Mouse (Mus musculus) kidney, embryonic 14.5 days (tissue): Measurements from ENCODE around the gene Zfp747. TPM values are rescaled to one million over a fixed set of nuclear protein-coding genes. Genes with fewer than 3 reads are reported as not detected.

ENCODE experiments used
- ATAC-seq: fragments of 200-750 bp; cut with Nextera tagmentation; 2 replicates; pipeline ENCODE4 v1.8.0; 2017; ENCODE audit warnings: moderate number of reproducible peaks, mild to moderate bottlenecking, moderate TSS enrichment, moderate library complexity; ENCODE audit not compliant: low FRiP score, low TSS enrichment
- H3K27ac ChIP-seq: fragments of 300-500 bp; sonication (generic); 2 replicates; pipeline ENCODE4 v1.5.1; 2014; ENCODE audit warnings: low read depth, mild to moderate bottlenecking, low read length, moderate library complexity, mixed read lengths
- H3K27me3 ChIP-seq: fragments of 300-500 bp; sonication (generic); 2 replicates; pipeline ENCODE4 v1.6.1; 2014; ENCODE audit warnings: mild to moderate bottlenecking, low read length; ENCODE audit not compliant: control insufficient read depth, insufficient read depth
- H3K36me3 ChIP-seq: fragments of 300-500 bp; sonication (generic); 2 replicates; pipeline ENCODE4 v1.6.1; 2014; ENCODE audit warnings: low read length, mixed read lengths; ENCODE audit not compliant: control insufficient read depth, insufficient read depth
- H3K4me1 ChIP-seq: fragments of 300-500 bp; sonication (generic); 2 replicates; pipeline ENCODE4 v1.6.1; 2014; ENCODE audit warnings: low read length, mixed read lengths; ENCODE audit not compliant: control insufficient read depth, insufficient read depth
- H3K4me2 ChIP-seq: fragments of 300-500 bp; sonication (generic); replicated peaks from 2 replicates; pipeline ENCODE4 v1.6.1; 2014; ENCODE audit warnings: low read depth, mild to moderate bottlenecking, low read length
- H3K4me3 ChIP-seq: fragments of 300-500 bp; sonication (generic); 2 replicates; pipeline ENCODE4 v1.5.1; 2014; ENCODE audit warnings: mild to moderate bottlenecking, low read length
- H3K9ac ChIP-seq: fragments of 300-500 bp; sonication (generic); 2 replicates; pipeline ENCODE4 v1.6.1; 2014; ENCODE audit warnings: low read depth, mild to moderate bottlenecking, low read length, moderate library complexity
- H3K9me3 ChIP-seq: fragments of 300-500 bp; sonication (generic); 2 replicates; pipeline ENCODE4 v1.6.1; 2016; ENCODE audit warnings: low read length; ENCODE audit not compliant: control insufficient read depth
- WGBS: fragments of 180-500 bp; shearing (Covaris S2); extraction: QIAGEN DNeasy Blood & Tissue Kit; methylation state at CpG from one replicate; pipeline ENCODE4 v1.1.7; 2014; 5-methylcytosine and 5-hydroxymethylcytosine counted together
- polyA plus RNA-seq: library from polyadenylated mRNA; unstranded; fragments of >200 nt; fragmentation: Nextera tagmentation; extraction: Ambion mirVana; gene quantifications from 2 replicates; pipeline ENCODE4 v1.2.1, GENCODE M21; 2014

Zfp747 gene
- polyA plus RNA-seq, 1 experiment from 2014 or later = 8.4 TPM

- H3K4me3 ChIP-seq = no peak overlapping the region
- no peaks in the 10 kb centered on the region for H3K4me1 ChIP-seq
- no peaks in the 10 kb centered on the region for H3K36me3 ChIP-seq
- H3K9me3 ChIP-seq = no peaks in the 10 kb centered on the region
- 78% methylated on average over 4 of the region's 4 CpGs for WGBS
- peaks cover 17% of the 10 kb centered on the region; the same call in 1 of the 2 replicates for H3K27me3 ChIP-seq
- H3K4me2 ChIP-seq = no peak overlapping the region
- no peak for ATAC-seq
- H3K27ac ChIP-seq = no peak overlapping the region
- H3K9ac ChIP-seq = no peak overlapping the region
Measured at GRCm38 (mm10) chr7:127360265-127360664, 15.6 kb downstream of the Zfp747 start.

DNA sequence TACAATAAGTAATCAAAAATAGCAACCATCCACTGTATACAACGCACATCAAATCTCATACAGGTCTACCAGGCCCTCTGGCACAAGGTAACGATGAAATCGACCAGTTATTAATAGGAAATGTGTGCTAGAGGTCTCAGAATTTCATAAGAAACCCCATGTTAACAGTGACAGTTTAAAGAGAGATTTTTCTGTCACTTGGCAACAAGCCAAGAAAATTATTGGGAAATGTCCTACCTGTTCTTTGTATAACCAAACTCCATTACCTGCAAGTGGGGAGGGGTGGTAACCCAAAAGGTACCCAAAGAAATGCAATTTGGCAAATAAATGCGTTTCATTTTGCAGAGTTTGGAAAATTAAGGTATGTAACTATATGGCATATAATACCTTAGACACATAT, 17.4 kb downstream of the Zfp747 start:
- peaks cover 17% of the 10 kb centered on the region; the same call in 1 of the 2 replicates for H3K27me3 ChIP-seq
- H3K9me3 ChIP-seq = no peaks in the 10 kb centered on the region
- no peak overlapping the region for H3K9ac ChIP-seq
- H3K36me3 ChIP-seq = no peaks in the 10 kb centered on the region
- no peak overlapping the region for H3K4me3 ChIP-seq
- H3K4me2 ChIP-seq = no peak overlapping the region
- WGBS = 76% methylated on average over 4 of the region's 4 CpGs
- no peak overlapping the region for H3K27ac ChIP-seq
- H3K4me1 ChIP-seq = no peaks in the 10 kb centered on the region
- no peak for ATAC-seq

DNA sequence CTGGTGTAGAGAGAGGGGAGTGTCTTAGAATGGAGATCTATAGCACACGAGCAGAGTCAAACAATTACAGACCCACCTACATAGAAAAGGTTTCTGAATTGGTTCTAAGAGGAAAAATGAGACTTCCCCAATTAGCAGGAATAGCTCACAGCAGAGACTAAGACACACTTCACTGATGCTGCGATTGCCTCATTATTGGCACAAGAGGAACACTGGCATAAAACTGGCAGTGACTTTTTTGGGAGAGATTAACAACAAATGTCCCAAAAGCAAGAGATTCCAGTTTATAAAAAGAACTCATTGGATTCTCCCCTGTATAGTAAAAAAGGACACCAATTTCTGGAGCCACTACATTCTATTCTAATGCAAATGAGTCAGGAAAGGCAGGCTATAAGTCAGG, 18.0 kb downstream of the Zfp747 start:
- 75% methylated on average over 2 of the region's 2 CpGs for WGBS

GRCm38 (mm10) chr7:127355796-127356195, 20.1 kb downstream of the Zfp747 start:
- Histone ChIP-seq H3K27me3 (peaks cover 10% of the 10 kb centered on the region; the same call in 1 of the 2 replicates), H3K4me2 (no peak overlapping the region), H3K4me1 (no peaks in the 10 kb centered on the region), H3K36me3 (no peaks in the 10 kb centered on the region), H3K9ac (no peak overlapping the region), H3K27ac (no peak overlapping the region), H3K9me3 (no peaks in the 10 kb centered on the region), H3K4me3 (no peak overlapping the region)
- no peak for ATAC-seq
- WGBS = 62% methylated on average over 3 of the region's 3 CpGs

More for the DNA sequence above, 18.0 kb downstream of the Zfp747 start:
- peaks cover 17% of the 10 kb centered on the region; the same call in 1 of the 2 replicates for H3K27me3 ChIP-seq
- no peaks in the 10 kb centered on the region for H3K4me1 ChIP-seq
- H3K4me3 ChIP-seq = no peak overlapping the region
- ATAC-seq = no peak
- no peak overlapping the region for H3K4me2 ChIP-seq
- H3K36me3 ChIP-seq = no peaks in the 10 kb centered on the region
- H3K27ac ChIP-seq = no peak overlapping the region
- H3K9ac ChIP-seq = no peak overlapping the region
- no peaks in the 10 kb centered on the region for H3K9me3 ChIP-seq

- H3K36me3 ChIP-seq = no peaks in the 10 kb centered on the region
- no peak for ATAC-seq
- no peak overlapping the region for H3K9ac ChIP-seq
- no peak overlapping the region for H3K4me3 ChIP-seq
- no peak overlapping the region for H3K27ac ChIP-seq
- no peaks in the 10 kb centered on the region for H3K27me3 ChIP-seq
- no peaks in the 10 kb centered on the region for H3K9me3 ChIP-seq
- peaks cover 5% of the 10 kb centered on the region; the same call in 1 of the 2 replicates for H3K4me1 ChIP-seq
- 87% methylated on average over 5 of the region's 5 CpGs for WGBS
- no peak overlapping the region for H3K4me2 ChIP-seq
Measured at GRCm38 (mm10) chr7:127351230-127352004, 24.4 kb downstream of the Zfp747 start.

GRCm38 (mm10) chr7:127346676-127347075, 29.2 kb downstream of the Zfp747 start:
- WGBS = 15% methylated on average over 8 of the region's 8 CpGs
- no peak for ATAC-seq
- peaks cover 12% of the 10 kb centered on the region for H3K4me1 ChIP-seq
- peaks cover 17% of the 10 kb centered on the region for H3K36me3 ChIP-seq
- no peaks in the 10 kb centered on the region for H3K27me3 ChIP-seq
- H3K9me3 ChIP-seq = no peaks in the 10 kb centered on the region
- peak overlapping the region; percentile 96; the same call in 1 of the 2 replicates for H3K4me3 ChIP-seq
- H3K9ac ChIP-seq = no peak overlapping the region
- peak overlapping the region; percentile 77 for H3K4me2 ChIP-seq
- H3K27ac ChIP-seq = 0 out of 2 replicates have a peak overlapping the region, but pooled peaks have one; percentile 97

DNA sequence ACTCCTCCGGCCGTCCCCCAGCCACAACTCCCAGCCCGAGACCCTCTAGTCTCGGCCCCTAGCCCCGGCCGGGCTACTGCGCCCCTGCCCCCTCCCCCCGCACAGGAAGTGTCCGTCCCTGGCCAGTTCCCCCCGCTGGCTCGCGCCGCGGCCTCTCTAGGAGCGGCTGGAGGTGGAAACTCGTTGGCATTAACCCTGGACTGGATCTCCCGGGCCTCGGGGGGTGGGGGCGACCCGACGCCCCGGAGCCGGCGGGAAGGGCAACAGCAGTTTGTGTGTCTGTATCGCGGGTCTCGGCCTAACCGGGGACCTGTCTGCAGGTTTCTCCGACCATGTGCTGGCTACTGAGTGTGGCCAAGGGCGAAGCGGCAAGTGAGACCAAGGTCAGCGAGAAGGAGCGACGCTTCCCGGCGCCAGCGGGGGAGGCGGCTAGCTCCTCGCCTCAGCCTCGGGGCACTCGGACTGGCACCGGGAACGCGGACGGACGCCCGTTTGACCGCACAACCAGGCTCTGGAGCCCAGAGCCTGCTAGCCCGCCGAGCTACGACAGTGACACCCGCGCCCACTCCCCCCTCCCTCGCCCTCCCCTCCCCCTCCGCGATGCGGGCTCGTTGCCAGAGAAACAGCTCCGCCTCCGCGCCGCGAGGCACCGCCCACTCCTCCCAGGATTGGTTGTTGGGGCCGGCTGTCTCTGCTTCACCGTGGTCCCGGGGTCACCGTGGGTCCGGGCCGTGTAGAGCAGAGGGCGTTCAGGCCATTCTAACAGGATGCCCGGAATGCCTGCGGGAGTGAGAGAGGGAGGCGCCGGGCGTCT, 30.1 kb downstream of the Zfp747 start, which contains the start of gene Zfp768:
Gene Zfp768 (minus strand): TSS at position 78 of the 814 bp plus-strand sequence.
- no peaks in the 10 kb centered on the region for H3K27me3 ChIP-seq
- peak within 1 kb of the TSS; percentile 93 for H3K9ac ChIP-seq
- H3K36me3 ChIP-seq = peaks cover 21% of the 10 kb centered on the region
- peak within 1 kb of the TSS; percentile 97 for H3K27ac ChIP-seq
- ATAC-seq = peak; percentile 91
- H3K4me3 ChIP-seq = peak within 1 kb of the TSS; percentile 96
- 0% methylated on average over 61 of the region's 76 CpGs for WGBS
- H3K4me2 ChIP-seq = peak within 1 kb of the TSS; percentile 77
- no peaks in the 10 kb centered on the region for H3K9me3 ChIP-seq
- H3K4me1 ChIP-seq = peaks cover 12% of the 10 kb centered on the region

DNA sequence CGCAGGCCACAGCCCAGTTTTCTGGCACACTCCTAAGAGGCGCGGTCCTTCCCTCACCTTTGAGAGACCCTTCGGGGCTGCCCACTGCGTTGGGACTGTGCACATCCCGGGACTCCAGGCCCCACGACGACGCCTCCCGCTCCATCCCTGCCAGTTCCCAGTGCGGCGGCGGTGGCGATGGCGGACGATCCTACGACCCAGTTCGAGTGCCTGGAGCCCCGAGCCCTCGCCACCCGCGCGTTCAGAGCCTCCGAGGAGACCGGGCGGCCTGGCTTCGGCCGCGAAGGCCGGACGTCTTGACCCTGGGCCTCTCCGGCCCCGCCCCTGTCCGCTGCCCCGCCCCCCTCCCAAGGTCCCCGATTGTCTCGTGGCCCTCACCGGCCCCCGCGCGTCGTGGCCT, 30.8 kb downstream of the Zfp747 start:
- H3K27ac ChIP-seq = peak overlapping the region; percentile 97
- H3K9me3 ChIP-seq = no peaks in the 10 kb centered on the region
- H3K27me3 ChIP-seq = no peaks in the 10 kb centered on the region
- 0% methylated on average over 41 of the region's 42 CpGs for WGBS
- H3K4me3 ChIP-seq = peak overlapping the region; percentile 96
- H3K9ac ChIP-seq = peak overlapping the region; percentile 93
- peak; percentile 54 for ATAC-seq
- H3K36me3 ChIP-seq = peaks cover 21% of the 10 kb centered on the region
- peaks cover 12% of the 10 kb centered on the region for H3K4me1 ChIP-seq
- H3K4me2 ChIP-seq = peak overlapping the region; percentile 77
